ENCODE assay signal across 8 mouse cellular contexts in genomic region chr12:108003483-108003882, GRCm38 (mm10). TPM values are rescaled to one million over a fixed set of nuclear protein-coding genes. Genes with fewer than 3 reads are reported as not detected.
DNase-seq lines count a peak whose midpoint lies in the region; ATAC-seq and TF ChIP-seq lines count a peak whose summit lies in the region.

TSS of gene Bcl11b (minus strand) at chr12:108003602.

- TF ChIP-seq EP300 in stomach, postnatal 0 days (optimal IDR thresholded peaks at IDR 0.05) = no peak

- H3K27me3 ChIP-seq in heart, embryonic 14.5 days (ENCODE audit: control insufficient read depth, insufficient read depth, low read length) = peaks cover 54% of the 10 kb centered on the region
- peaks cover 90% of the 10 kb centered on the region for H3K27me3 ChIP-seq in E14TG2a.4 (ENCODE audit: insufficient read depth, low read length)
- no peaks in the 10 kb centered on the region for H3K27me3 ChIP-seq in forebrain, embryonic 15.5 days
- H3K27me3 ChIP-seq in limb, embryonic 12.5 days = peaks cover 39% of the 10 kb centered on the region
- H3K27me3 ChIP-seq in stomach, postnatal 0 days (ENCODE audit: control insufficient read depth, insufficient read depth, low read length) = 0 out of 2 replicates have a peak, but pooled peaks cover 4% of the 10 kb centered on the region

- WGBS in heart, embryonic 14.5 days = 0% methylated on average over 19 of the region's 19 CpGs
- WGBS in forebrain, embryonic 15.5 days = under 1% methylated on average over 19 of the region's 19 CpGs
- 0% methylated on average over 19 of the region's 19 CpGs for WGBS in limb, embryonic 12.5 days
- under 1% methylated on average over 14 of the region's 19 CpGs for WGBS in stomach, postnatal 0 days

- ATAC-seq in heart, embryonic 14.5 days (ENCODE audit: insufficient number of reproducible peaks, insufficient read depth, low FRiP score, low read depth) = no peak
- ATAC-seq in forebrain, embryonic 15.5 days (replicated peaks) = no peak
- ATAC-seq in limb, embryonic 12.5 days (ENCODE audit: insufficient number of reproducible peaks, insufficient read depth, low FRiP score, low TSS enrichment, low read depth) = no peak
- no peak for ATAC-seq in stomach, postnatal 0 days (ENCODE audit: low FRiP score, low TSS enrichment)

- TF ChIP-seq CTCF in E14TG2a.4 (conservative IDR thresholded peaks at IDR 0.05; ENCODE audit: low read length) = no peak
- TF ChIP-seq CTCF in stomach, postnatal 0 days (IDR thresholded peaks at IDR 0.05; ENCODE audit: low read depth) = no peak

- peak within 1 kb of the TSS; percentile 84 for H3K9ac ChIP-seq in heart, embryonic 14.5 days (ENCODE audit: low read length)
- H3K9ac ChIP-seq in forebrain, embryonic 15.5 days (replicated peaks) = peak within 1 kb of the TSS; percentile 96
- H3K9ac ChIP-seq in limb, embryonic 12.5 days (replicated peaks) = peak within 1 kb of the TSS; percentile 96
- H3K9ac ChIP-seq in stomach, postnatal 0 days (ENCODE audit: low read length) = peak within 1 kb of the TSS; percentile 70

- no peaks in the 10 kb centered on the region for H3K36me3 ChIP-seq in heart, embryonic 14.5 days (ENCODE audit: control insufficient read depth, insufficient read depth, low read length)
- no peaks in the 10 kb centered on the region for H3K36me3 ChIP-seq in E14TG2a.4 (ENCODE audit: insufficient read depth, low read length)
- H3K36me3 ChIP-seq in forebrain, embryonic 15.5 days = no peaks in the 10 kb centered on the region
- no peaks in the 10 kb centered on the region for H3K36me3 ChIP-seq in limb, embryonic 12.5 days
- no peaks in the 10 kb centered on the region for H3K36me3 ChIP-seq in stomach, postnatal 0 days (ENCODE audit: control insufficient read depth, insufficient read depth, low read length)

- no peak for DNase-seq in heart, adult 18-20 months
- DNase-seq in stomach, postnatal 0 days (ENCODE audit: low spot score) = no peak
- DNase-seq in right cerebral cortex, postnatal 10 days (ENCODE audit: low spot score in 2 of 2) = no peak
- no peak for DNase-seq in right cerebral cortex, adult 18-20 months

- H3K27ac ChIP-seq in heart, embryonic 14.5 days (replicated peaks in 1 of 2; ENCODE audit: control insufficient read depth in 1 of 2, insufficient read depth in 1 of 2, low read depth in 2 of 2, low read length in 2 of 2) = peak within 1 kb of the TSS in 1 of 2 experiments; percentile 61; a peak in 1 of 4 replicates
- H3K27ac ChIP-seq in forebrain, embryonic 15.5 days (replicated peaks) = peak within 1 kb of the TSS; percentile 99
- peak within 1 kb of the TSS; percentile 98 for H3K27ac ChIP-seq in limb, embryonic 12.5 days
- peak within 1 kb of the TSS; percentile 91 for H3K27ac ChIP-seq in stomach, postnatal 0 days (replicated peaks)

- H3K4me1 ChIP-seq in heart, embryonic 14.5 days (ENCODE audit: control insufficient read depth in 2 of 2, insufficient read depth in 2 of 2, low read length in 2 of 2) = peaks cover 6 to 22% of the 10 kb centered on the region in 2 experiments; a peak in 3 of 4 replicates
- peaks cover 35% of the 10 kb centered on the region for H3K4me1 ChIP-seq in E14TG2a.4 (replicated peaks; ENCODE audit: low read depth, low read length)
- peaks cover 39% of the 10 kb centered on the region for H3K4me1 ChIP-seq in forebrain, embryonic 15.5 days
- peaks cover 33% of the 10 kb centered on the region for H3K4me1 ChIP-seq in limb, embryonic 12.5 days (replicated peaks)
- H3K4me1 ChIP-seq in stomach, postnatal 0 days (replicated peaks; ENCODE audit: control insufficient read depth, insufficient read depth) = 0 out of 2 replicates have a peak, but pooled peaks cover 2% of the 10 kb centered on the region

- peak within 1 kb of the TSS; percentile 99 for H3K4me2 ChIP-seq in heart, embryonic 14.5 days (ENCODE audit: low read length)
- peak within 1 kb of the TSS; percentile 87 for H3K4me2 ChIP-seq in forebrain, embryonic 15.5 days (replicated peaks)
- H3K4me2 ChIP-seq in limb, embryonic 12.5 days = peak within 1 kb of the TSS; percentile 80
- H3K4me2 ChIP-seq in stomach, postnatal 0 days (replicated peaks; ENCODE audit: low read depth) = peak within 1 kb of the TSS; percentile 92

- H3K4me3 ChIP-seq in heart, embryonic 14.5 days (ENCODE audit: control insufficient read depth in 1 of 2, insufficient read depth in 1 of 2, low read depth in 1 of 2, low read length in 2 of 2) = peak within 1 kb of the TSS; percentile 83 to 85
- H3K4me3 ChIP-seq in E14TG2a.4 (replicated peaks; ENCODE audit: low read length) = peak within 1 kb of the TSS; percentile 81
- peak within 1 kb of the TSS; percentile 97 for H3K4me3 ChIP-seq in forebrain, embryonic 15.5 days
- H3K4me3 ChIP-seq in limb, embryonic 12.5 days (replicated peaks) = peak within 1 kb of the TSS; percentile 87
- H3K4me3 ChIP-seq in stomach, postnatal 0 days (ENCODE audit: low read depth, low read length) = peak within 1 kb of the TSS; percentile 59

- no peaks in the 10 kb centered on the region for H3K9me3 ChIP-seq in heart, embryonic 14.5 days (ENCODE audit: control insufficient read depth, low read length)
- no peaks in the 10 kb centered on the region for H3K9me3 ChIP-seq in E14TG2a.4 (ENCODE audit: low read length)
- H3K9me3 ChIP-seq in forebrain, embryonic 15.5 days = no peaks in the 10 kb centered on the region
- H3K9me3 ChIP-seq in limb, embryonic 12.5 days = no peaks in the 10 kb centered on the region
- no peaks in the 10 kb centered on the region for H3K9me3 ChIP-seq in stomach, postnatal 0 days (ENCODE audit: control insufficient read depth, low read length)

RNA-seq across cellular contexts. Expression of gene Bcl11b, which starts in this region (rescaled TPM):
- polyA plus RNA-seq in heart, embryonic 14.5 days (2014; fragmentation: Nextera tagmentation; extraction: Ambion mirVana) = 4.4 TPM in 2 replicates
- total RNA-seq in heart, adult 18-20 months (2021) = 1 to 10 TPM in 1 of 2 experiments, under 1 TPM in 1; 0.69 to 1.1 TPM
- polyA plus RNA-seq in forebrain, embryonic 15.5 days (2015; fragmentation: Nextera tagmentation; extraction: Ambion mirVana) = 109 and 117 TPM in 2 replicates
- polyA plus RNA-seq in limb, embryonic 12.5 days (2016; fragmentation: Nextera tagmentation; extraction: Ambion mirVana) = 19.6 and 19.9 TPM in 2 replicates
- 4.6 TPM in 2 replicates for polyA plus RNA-seq in stomach, postnatal 0 days (2015; fragmentation: Nextera tagmentation; extraction: Ambion mirVana)
